Mouse (Mus musculus) neural tube, postnatal 0 days (tissue): ENCODE data around the gene Smim15. TPM values are rescaled to one million over a fixed set of nuclear protein-coding genes. Genes with fewer than 3 reads are reported as not detected.

ENCODE experiments used
- polyA plus RNA-seq: library from polyadenylated mRNA; unstranded; fragments of >200 nt; fragmentation: Nextera tagmentation; extraction: Ambion mirVana; gene quantifications from 2 replicates; pipeline ENCODE4 v1.2.1, GENCODE M21; 2015

Gene Smim15
- 36.0 and 40.1 TPM in 2 replicates for polyA plus RNA-seq

DNA sequence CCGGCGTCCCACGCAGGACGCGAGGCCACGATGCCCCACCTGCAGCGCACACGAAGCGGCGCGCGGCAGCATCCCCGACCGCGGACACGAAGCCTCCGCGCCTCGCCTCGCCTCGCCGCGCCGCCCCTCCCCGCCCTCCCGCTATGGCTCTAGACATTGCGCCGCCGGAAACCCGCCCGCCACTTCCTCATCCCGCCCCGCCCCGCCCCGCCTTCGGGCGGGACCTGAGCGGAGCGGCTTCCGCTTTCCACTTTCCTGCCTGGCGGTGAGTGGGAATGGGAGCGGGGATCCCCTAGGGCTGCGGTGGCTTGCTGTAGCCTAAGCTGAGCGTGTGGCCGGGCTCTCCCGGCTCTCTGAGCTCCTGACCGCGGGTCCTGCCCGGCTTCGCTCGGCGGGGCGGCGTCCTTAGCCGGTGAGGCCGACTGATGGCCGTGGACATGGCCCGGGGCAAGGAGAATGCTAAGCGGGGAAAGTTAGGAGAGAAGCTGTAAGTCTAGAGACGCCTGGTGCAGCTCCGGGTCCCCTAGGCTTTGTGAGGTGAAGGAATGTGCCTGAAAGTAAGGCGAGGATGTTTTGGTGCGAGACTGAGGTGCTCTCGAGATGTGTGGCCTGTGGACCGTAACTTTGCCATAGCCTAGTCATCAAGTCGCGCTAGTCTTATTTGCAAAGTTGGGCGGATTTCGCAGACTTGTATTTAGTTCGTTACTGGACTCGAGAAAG, at the start of gene Smim15:
TSS of gene Smim15 (plus strand) at position 225 of the 720 bp plus-strand sequence.

Other genes starting within 250 kb of the Smim15 start
- 77.6 and 84.0 TPM in 2 replicates for gene Ndufaf2, start 114.2 kb downstream of the Smim15 start, polyA plus RNA-seq
- 26.3 and 29.5 TPM in 2 replicates for gene Ercc8, start 114.3 kb downstream of the Smim15 start, polyA plus RNA-seq
- gene Elovl7, start 170.0 kb downstream of the Smim15 start, polyA plus RNA-seq: 3.9 and 8.0 TPM in 2 replicates